Comparison of ENCODE assay signal across 16 mouse cellular contexts in genomic region chr1:127173448-127173847, GRCm38 (mm10).
"Had no signal": no experiment of that assay in that cellular context is flagged by ENCODE, and none has a peak within 500 bp of the region (broad histone marks: within the 10 kb centered on the region; RNA-seq: fewer than 3 reads in every experiment).

No protein-coding gene starts in this region.

- H3K27me3 ChIP-seq: limb, embryonic 15.5 days; liver, embryonic 13.5 days; lung, embryonic 15.5 days; neural tube, embryonic 13.5 days; stomach, embryonic 15.5 days had no signal

- ATAC-seq: liver, postnatal 0 days; midbrain, embryonic 16.5 days had no signal

- H3K4me1 ChIP-seq: limb, embryonic 15.5 days; liver, embryonic 13.5 days; lung, embryonic 15.5 days; neural tube, embryonic 13.5 days; stomach, embryonic 15.5 days had no signal

- H3K4me2 ChIP-seq: limb, embryonic 15.5 days; liver, embryonic 13.5 days; lung, embryonic 15.5 days; midbrain, embryonic 11.5 days; neural tube, embryonic 13.5 days; stomach, embryonic 15.5 days had no signal

- H3K9ac ChIP-seq: limb, embryonic 15.5 days; liver, embryonic 13.5 days; liver, postnatal 0 days; lung, embryonic 15.5 days; neural tube, embryonic 13.5 days; stomach, embryonic 15.5 days had no signal

- H3K4me3 ChIP-seq: limb, embryonic 15.5 days; liver, embryonic 13.5 days; lung, embryonic 15.5 days; megakaryocyte, embryonic 14.5 days; neural tube, embryonic 13.5 days; stomach, embryonic 15.5 days had no signal

- H3K27ac ChIP-seq: limb, embryonic 15.5 days; liver, embryonic 13.5 days; lung, embryonic 15.5 days; macrophage; neural tube, embryonic 13.5 days; stomach, embryonic 15.5 days had no signal

- DNase-seq: kidney, postnatal 25 days; layer of hippocampus, adult 9-11 months; layer of hippocampus, postnatal 36 days; liver, embryonic 13.5 days; liver, postnatal 0 days; lung, postnatal 14 days; right cerebral cortex, postnatal 14 days; thymus, postnatal 36 days had no signal

- H3K9me3 ChIP-seq: limb, embryonic 15.5 days; liver, embryonic 13.5 days; lung, embryonic 15.5 days; neural tube, embryonic 13.5 days; stomach, embryonic 15.5 days had no signal

- H3K36me3 ChIP-seq: limb, embryonic 15.5 days; liver, embryonic 13.5 days; lung, embryonic 15.5 days; neural tube, embryonic 13.5 days; stomach, embryonic 15.5 days had no signal
